Mouse (Mus musculus) urinary bladder, adult 18-20 months (tissue): Measurements from ENCODE around the gene Smap2.

Source experiments
- DNase-seq, 2 experiments: peaks; one replicate each; pipeline ENCODE4 v3.0.0; 2022; ENCODE audit warnings: low spot score in 2 of 2, mixed read lengths in 2 of 2

Gene Smap2

GRCm38 (mm10) chr4:120975428-120975734 lies 41.7 kb downstream of the Smap2 start:
- no peak for DNase-seq

GRCm38 (mm10) chr4:120974711-120975427 lies 42.2 kb downstream of the Smap2 start:
- DNase-seq: no peak

- no peak for DNase-seq
Measured at GRCm38 (mm10) chr4:120971842-120972241, 45.2 kb downstream of the Smap2 start.

- DNase-seq: no peak
Measured at GRCm38 (mm10) chr4:120969382-120970146, 47.5 kb downstream of the Smap2 start.

- DNase-seq: no peak
Measured at GRCm38 (mm10) chr4:120968486-120968885, 48.6 kb downstream of the Smap2 start.

- no peak for DNase-seq
Measured at GRCm38 (mm10) chr4:120955586-120955985, 61.5 kb downstream of the Smap2 start.

- no peak for DNase-seq
Measured at GRCm38 (mm10) chr4:120953667-120954066, 63.4 kb downstream of the Smap2 start.

GRCm38 (mm10) chr4:120953038-120953437 lies 64.0 kb downstream of the Smap2 start:
- DNase-seq: no peak

- no peak for DNase-seq
Measured at GRCm38 (mm10) chr4:120952163-120952562, 64.9 kb downstream of the Smap2 start.

- peak; percentile 76 to 88 for DNase-seq
Measured at GRCm38 (mm10) chr4:120951428-120951973, 65.5 kb downstream of the Smap2 start, which contains the start of gene Zfp69. Gene Zfp69, minus strand, starts transcription at chr4:120951699.

- DNase-seq: peak in 1 of 2 experiments; percentile 6
Measured at GRCm38 (mm10) chr4:120950763-120951427, 66.2 kb downstream of the Smap2 start.

- no peak for DNase-seq
Measured at GRCm38 (mm10) chr4:120948938-120949337, 68.1 kb downstream of the Smap2 start.

GRCm38 (mm10) chr4:120935006-120935405 lies 82.0 kb downstream of the Smap2 start:
- no peak for DNase-seq

- no peak for DNase-seq
Measured at GRCm38 (mm10) chr4:120930736-120931135, 86.3 kb downstream of the Smap2 start.

- no peak for DNase-seq
Measured at GRCm38 (mm10) chr4:120928686-120929085, 88.4 kb downstream of the Smap2 start.

- DNase-seq: no peak
Measured at GRCm38 (mm10) chr4:120925386-120925785, 91.7 kb downstream of the Smap2 start.

GRCm38 (mm10) chr4:120924554-120925299 lies 92.3 kb downstream of the Smap2 start, which contains the start of gene Exo5:
Gene Exo5, minus strand, starts transcription at chr4:120925017.
- DNase-seq: peak; percentile 81 to 85

- no peak for DNase-seq
Measured at GRCm38 (mm10) chr4:120921461-120921860, 95.6 kb downstream of the Smap2 start.
